In the genomic region with DNA sequence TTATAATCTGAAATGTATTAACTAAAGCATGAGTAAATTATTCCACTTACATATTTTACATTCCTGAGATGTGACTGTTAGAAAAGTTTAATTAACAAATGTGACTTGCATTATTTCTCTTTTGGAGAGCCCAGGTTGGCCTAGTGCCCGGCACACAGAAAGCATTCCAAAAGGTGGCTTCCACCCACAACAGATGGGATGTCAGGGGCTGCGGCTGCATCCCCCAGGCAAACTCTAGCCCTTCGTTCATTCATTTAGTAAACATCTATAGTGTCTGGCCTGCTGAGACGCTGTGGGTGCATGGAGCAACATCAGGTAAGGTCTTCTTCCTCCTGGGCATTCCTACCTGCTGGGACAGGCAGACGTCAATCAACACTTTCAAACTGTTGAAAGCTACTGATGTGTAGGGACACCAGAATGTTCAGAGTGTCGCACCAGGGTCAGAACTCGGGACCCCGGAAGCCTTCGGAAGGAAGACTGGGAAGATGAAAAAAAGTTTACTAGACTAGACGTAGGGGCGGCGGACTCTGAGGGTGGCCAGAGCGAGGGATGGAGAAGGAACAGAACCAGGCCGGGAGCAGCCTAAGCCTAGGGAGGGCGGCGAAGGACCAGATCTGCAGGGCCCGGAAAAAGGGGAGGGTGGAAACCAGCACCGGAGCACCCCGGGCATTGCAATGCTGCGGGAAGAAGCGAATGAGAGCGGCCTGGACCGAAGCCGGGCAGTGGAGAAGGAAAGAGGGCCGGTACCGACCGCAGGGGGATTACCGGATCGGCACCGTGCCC, we compare ENCODE assay signal across 8 mouse cellular contexts. TPM values are rescaled to one million over a fixed set of nuclear protein-coding genes. Genes with fewer than 3 reads are reported as not detected.
A peak's percentile ranks its signal among the peaks of the same experiment; 100 is the strongest.
DNase-seq lines count a peak whose midpoint lies in the region; ATAC-seq and TF ChIP-seq lines count a peak whose summit lies in the region.

No protein-coding gene starts in this region.

- peak overlapping the region; percentile 98 for H3K27ac ChIP-seq in layer of hippocampus, adult 2 months
- H3K27ac ChIP-seq in hindbrain, embryonic 12.5 days = peak overlapping the region; percentile 62
- H3K27ac ChIP-seq in lung, embryonic 16.5 days (ENCODE audit: low read length) = peak overlapping the region; percentile 68

- no peak for DNase-seq in layer of hippocampus, adult 2 months (ENCODE audit: low spot score in 2 of 2)
- no peak for DNase-seq in layer of hippocampus, adult 11-12 months (ENCODE audit: low spot score)
- DNase-seq in cerebellum, adult 9-10 months = peak; percentile 70
- no peak for DNase-seq in right cerebral cortex, adult 18-20 months
- DNase-seq in urinary bladder, adult 2 months (ENCODE audit: low spot score) = no peak
- no peak for DNase-seq in urinary bladder, postnatal 4 days (ENCODE audit: low spot score in 2 of 2)

- ATAC-seq in hindbrain, embryonic 12.5 days (ENCODE audit: low FRiP score) = peak; percentile 53
- ATAC-seq in lung, embryonic 16.5 days (ENCODE audit: low read depth) = peak; percentile 19

- peak overlapping the region; percentile 87 for H3K4me3 ChIP-seq in layer of hippocampus, adult 2 months
- H3K4me3 ChIP-seq in hindbrain, embryonic 12.5 days = peak overlapping the region; percentile 88
- peak overlapping the region; percentile 92 for H3K4me3 ChIP-seq in lung, embryonic 16.5 days (ENCODE audit: low read length)

- H3K9ac ChIP-seq in hindbrain, embryonic 12.5 days = peak overlapping the region; percentile 93
- peak overlapping the region; percentile 92 for H3K9ac ChIP-seq in lung, embryonic 16.5 days (ENCODE audit: low read length)

- no peaks in the 10 kb centered on the region for H3K36me3 ChIP-seq in hindbrain, embryonic 12.5 days
- no peaks in the 10 kb centered on the region for H3K36me3 ChIP-seq in lung, embryonic 16.5 days (ENCODE audit: control insufficient read depth, insufficient read depth, low read length)

- TF ChIP-seq CTCF in layer of hippocampus, adult 2 months (conservative IDR thresholded peaks at IDR 0.05) = no peak

- H3K4me1 ChIP-seq in hindbrain, embryonic 12.5 days = peaks cover 56% of the 10 kb centered on the region
- H3K4me1 ChIP-seq in lung, embryonic 16.5 days (replicated peaks; ENCODE audit: control insufficient read depth, insufficient read depth, low read length) = peaks cover 49% of the 10 kb centered on the region

- no peaks in the 10 kb centered on the region for H3K9me3 ChIP-seq in hindbrain, embryonic 12.5 days (replicated peaks)
- no peaks in the 10 kb centered on the region for H3K9me3 ChIP-seq in lung, embryonic 16.5 days (ENCODE audit: control insufficient read depth, low read length)

- peak overlapping the region; percentile 92 for H3K4me2 ChIP-seq in hindbrain, embryonic 12.5 days (replicated peaks)
- peak overlapping the region; percentile 90 for H3K4me2 ChIP-seq in lung, embryonic 16.5 days (ENCODE audit: low read depth, low read length)

- H3K27me3 ChIP-seq in hindbrain, embryonic 12.5 days = no peaks in the 10 kb centered on the region; the same call in none of the 2 replicates
- H3K27me3 ChIP-seq in lung, embryonic 16.5 days (ENCODE audit: control insufficient read depth, insufficient read depth, low read depth, low read length) = no peaks in the 10 kb centered on the region

- WGBS in hindbrain, embryonic 12.5 days = under 1% methylated on average over 30 of the region's 30 CpGs
- under 1% methylated on average over 30 of the region's 30 CpGs for WGBS in lung, embryonic 16.5 days

RNA-seq across cellular contexts. Expression of gene Elmo2, which starts 0.6 kb away (rescaled TPM):
- total RNA-seq in layer of hippocampus, adult 2 months (2021) = 100 to 1,000 TPM; 200 to 202 TPM
- 88.8 TPM in 2 replicates for polyA plus RNA-seq in hindbrain, embryonic 12.5 days (2016; fragmentation: Nextera tagmentation; extraction: Ambion mirVana)
- 76.6 and 82.8 TPM in 2 replicates for polyA plus RNA-seq in lung, embryonic 16.5 days (2015; fragmentation: Nextera tagmentation; extraction: Ambion mirVana)
- polyA plus RNA-seq in urinary bladder, adult 2 months (2012; rRNA removed) = 33.8 and 36.2 TPM in 2 replicates

RNA-seq across cellular contexts. Expression of gene Slc35c2, which starts 38.0 kb away (rescaled TPM):
- total RNA-seq in layer of hippocampus, adult 2 months (2021) = 10 to 100 TPM; 94.6 to 98.4 TPM
- 57.1 and 57.9 TPM in 2 replicates for polyA plus RNA-seq in hindbrain, embryonic 12.5 days (2016; fragmentation: Nextera tagmentation; extraction: Ambion mirVana)
- polyA plus RNA-seq in lung, embryonic 16.5 days (2015; fragmentation: Nextera tagmentation; extraction: Ambion mirVana) = 47.9 and 48.0 TPM in 2 replicates
- 36.0 and 36.1 TPM in 2 replicates for polyA plus RNA-seq in urinary bladder, adult 2 months (2012; rRNA removed)

RNA-seq across cellular contexts. Expression of gene Zfp663, which starts 42.8 kb away (rescaled TPM):
- under 1 TPM in 1 of 2 experiments, not detected in 1; 0.20 TPM for total RNA-seq in layer of hippocampus, adult 2 months (2021)
- 5.5 and 6.6 TPM in 2 replicates for polyA plus RNA-seq in hindbrain, embryonic 12.5 days (2016; fragmentation: Nextera tagmentation; extraction: Ambion mirVana)
- 1.1 and 1.9 TPM in 2 replicates for polyA plus RNA-seq in lung, embryonic 16.5 days (2015; fragmentation: Nextera tagmentation; extraction: Ambion mirVana)
- polyA plus RNA-seq in urinary bladder, adult 2 months (2012; rRNA removed) = 0.01 TPM in 1 of 2 replicates, not detected in the other
